Comparison of ENCODE assay signal across 19 mouse cellular contexts in genomic region chr12:4243805-4244204, GRCm38 (mm10).
"Had no signal": no experiment of that assay in that cellular context is flagged by ENCODE, and none has a peak within 500 bp of the region (broad histone marks: within the 10 kb centered on the region; RNA-seq: fewer than 3 reads in every experiment).

No protein-coding gene starts in this region.

- H3K27me3 ChIP-seq: liver, embryonic 13.5 days; liver, embryonic 15.5 days; midbrain, embryonic 12.5 days; neural tube, embryonic 13.5 days; neural tube, embryonic 15.5 days had no signal

- H3K4me2 ChIP-seq: liver, embryonic 11.5 days; liver, embryonic 13.5 days; liver, embryonic 15.5 days; midbrain, embryonic 12.5 days; neural tube, embryonic 13.5 days; neural tube, embryonic 15.5 days had no signal

- H3K4me3 ChIP-seq: liver, embryonic 13.5 days; liver, embryonic 15.5 days; midbrain, embryonic 10.5 days; midbrain, embryonic 12.5 days; myocyte; neural tube, embryonic 13.5 days; neural tube, embryonic 15.5 days had no signal

- H3K36me3 ChIP-seq: liver, embryonic 13.5 days; liver, embryonic 15.5 days had no signal

- H3K9ac ChIP-seq: liver, embryonic 13.5 days; liver, embryonic 15.5 days; liver, postnatal 0 days; midbrain, embryonic 12.5 days; neural tube, embryonic 13.5 days; neural tube, embryonic 15.5 days had no signal

- H3K27ac ChIP-seq: liver, embryonic 13.5 days; liver, embryonic 15.5 days; midbrain, embryonic 10.5 days; midbrain, embryonic 12.5 days; neural tube, embryonic 13.5 days; neural tube, embryonic 15.5 days had no signal

- H3K4me1 ChIP-seq: liver, embryonic 15.5 days; midbrain, embryonic 12.5 days; neural tube, embryonic 13.5 days; neural tube, embryonic 15.5 days had no signal

- DNase-seq: liver; liver, embryonic 13.5 days; liver, postnatal 0 days; midbrain, embryonic 14.5 days; right cerebral cortex, adult 18-20 months; right cerebral cortex, postnatal 25 days; right cerebral cortex, postnatal 4 days; spleen, adult 18-20 months; thymus, adult 18-20 months; thymus, postnatal 14 days; thymus, postnatal 36 days had no signal

- ATAC-seq: liver, postnatal 0 days; midbrain, embryonic 16.5 days had no signal

- H3K9me3 ChIP-seq: liver, embryonic 13.5 days; liver, embryonic 15.5 days; midbrain, embryonic 10.5 days; midbrain, embryonic 12.5 days; neural tube, embryonic 13.5 days; neural tube, embryonic 15.5 days had no signal
